Mouse (Mus musculus) ES-E14 (cell line): ENCODE data around the gene Yipf2. TPM values are rescaled to one million over a fixed set of nuclear protein-coding genes. Genes with fewer than 3 reads are reported as not detected.

Experiments used
- DNase-seq: peaks from one replicate; pipeline ENCODE4 v3.0.0-alpha.2; 2013; ENCODE audit warnings: low read depth, low spot score
- H3K27ac ChIP-seq: 2 replicates; pipeline ENCODE4 v1.5.1; 2012; ENCODE audit warnings: low read depth, mild to moderate bottlenecking, low read length, moderate library complexity, mixed read lengths; ENCODE audit not compliant: poor library complexity, insufficient read depth, severe bottlenecking
- H3K36me3 ChIP-seq: 2 replicates; pipeline ENCODE4 v1.6.1; 2012; ENCODE audit warnings: mild to moderate bottlenecking, low read length, moderate library complexity, mixed read lengths; ENCODE audit not compliant: control insufficient read depth, poor library complexity, insufficient read depth, severe bottlenecking
- H3K4me1 ChIP-seq, 2 experiments: fragments of 150-350 bp in 1 of 2; sonication (generic) in 1 of 2; 2 replicates each; pipeline ENCODE4 v1.6.1; 2012; ENCODE audit warnings: low read length in 2 of 2, mild to moderate bottlenecking in 1 of 2, mixed read lengths in 1 of 2; ENCODE audit not compliant: control insufficient read depth in 2 of 2, insufficient read depth in 2 of 2, poor library complexity in 1 of 2
- H3K4me3 ChIP-seq, 2 experiments: fragments of 150-350 bp in 1 of 2; sonication (generic) in 1 of 2; 2 replicates each; pipeline ENCODE4 v1.5.1; 2012; ENCODE audit warnings: low read length in 2 of 2, low read depth in 1 of 2, mild to moderate bottlenecking in 1 of 2, mixed read lengths in 1 of 2; ENCODE audit not compliant: insufficient read depth in 1 of 2, poor library complexity in 1 of 2, severe bottlenecking in 1 of 2
- H3K9ac ChIP-seq: 2 replicates; pipeline ENCODE4 v1.6.1; 2012; ENCODE audit warnings: low read depth, mild to moderate bottlenecking, low read length, mixed read lengths; ENCODE audit not compliant: poor library complexity, insufficient read depth, severe bottlenecking
- H3K9me3 ChIP-seq: fragments of 150-350 bp; sonication (generic); 2 replicates; pipeline ENCODE4 v1.6.1; 2012; ENCODE audit warnings: low read depth, mild to moderate bottlenecking, low read length; ENCODE audit not compliant: control insufficient read depth, insufficient read depth
- CHD2 ChIP-seq: IDR thresholded peaks from 2 replicates; pipeline ENCODE4 v1.6.1; 2014; ENCODE audit warnings: mild to moderate bottlenecking, low read depth, low read length, inconsistent platforms
- HCFC1 ChIP-seq: IDR thresholded peaks from 2 replicates; pipeline ENCODE4 v1.6.1; 2012; ENCODE audit warnings: low read length, inconsistent platforms, borderline replicate concordance; ENCODE audit not compliant: insufficient read depth
- MAFK ChIP-seq: IDR thresholded peaks from 2 replicates; pipeline ENCODE4 v1.6.1; 2014; ENCODE audit warnings: mild to moderate bottlenecking, low read depth, low read length, inconsistent platforms; ENCODE audit not compliant: insufficient read depth
- ZC3H11A ChIP-seq: IDR thresholded peaks from 2 replicates; pipeline ENCODE4 v1.6.1; 2012; ENCODE audit warnings: low read depth, mild to moderate bottlenecking, inconsistent platforms, low read length, borderline replicate concordance
- ZNF384 ChIP-seq: IDR thresholded peaks from 2 replicates; pipeline ENCODE4 v1.6.1; 2012; ENCODE audit warnings: low read depth, low read length, inconsistent platforms
- in situ Hi-C, 2 experiments: fragments of 600-800 bp; cut with MboI; formaldehyde crosslinking; loops; one replicate each; pipeline ENCODE4 v1.15.1; 2025; ENCODE audit warnings: low sequenced_read_pairs in 2 of 2, inconsistent platforms in 1 of 2; ENCODE audit not compliant: unreplicated experiment in 2 of 2
- total RNA-seq: library from RNA; depleted of rRNA; stranded (reverse); fragments of 300-350 nt; gene quantifications from 2 replicates; pipeline ENCODE4 v1.2.3, GENCODE M21; 2012

Gene Yipf2
- total RNA-seq, 1 experiment: 22.8 TPM

- Histone ChIP-seq H3K36me3 (no peaks in the 10 kb centered on the region), H3K4me1 (peaks cover 2 to 4% of the 10 kb centered on the region in 2 experiments; a peak in 2 of 4 replicates), H3K9me3 (no peaks in the 10 kb centered on the region), H3K27ac (peak overlapping the region; percentile 91), H3K9ac (peak overlapping the region; percentile 87), H3K4me3 (peak overlapping the region; percentile 81 to 83)
- in situ Hi-C loops: no loop called here
- no peak for DNase-seq
- TF ChIP-seq ZNF384: no peak
- TF ChIP-seq ZC3H11A: no peak
- TF ChIP-seq HCFC1: no peak
- TF ChIP-seq MAFK: no peak
Measured at GRCm38 (mm10) chr9:21614864-21615616, 22.4 kb upstream of the Yipf2 start.

DNA sequence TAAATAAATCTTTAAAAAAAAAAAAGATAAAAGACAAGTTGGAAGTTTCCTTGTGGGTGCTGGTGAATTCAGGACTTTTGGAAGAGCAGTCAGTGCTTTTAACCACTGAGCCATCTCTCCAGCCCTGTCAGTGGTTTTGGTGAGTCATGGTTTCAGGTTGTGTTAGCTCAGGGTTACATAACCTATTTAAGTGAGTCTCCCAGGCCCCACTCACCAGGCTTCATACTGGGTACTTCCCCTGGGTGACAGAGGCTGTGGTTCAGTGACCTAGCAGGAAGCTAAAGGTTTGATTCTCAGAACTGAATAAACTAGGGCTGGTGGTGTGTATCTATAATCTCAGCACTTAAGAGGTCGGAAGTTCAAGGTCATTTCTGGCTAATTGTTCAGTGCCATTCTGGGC is 17.2 kb upstream of the Yipf2 start:
- TF ChIP-seq ZNF384: no peak
- TF ChIP-seq CHD2: no peak
- TF ChIP-seq HCFC1: no peak
- peaks cover 7 to 11% of the 10 kb centered on the region in 2 experiments for H3K4me1 ChIP-seq
- no peaks in the 10 kb centered on the region for H3K36me3 ChIP-seq
- H3K9ac ChIP-seq: no peak overlapping the region
- in situ Hi-C loops: no loop called here
- no peak overlapping the region for H3K4me3 ChIP-seq
- no peak for DNase-seq
- no peak overlapping the region for H3K27ac ChIP-seq
- no peaks in the 10 kb centered on the region for H3K9me3 ChIP-seq

- TF ChIP-seq ZC3H11A (no peak), CHD2 (no peak), ZNF384 (no peak), HCFC1 (no peak), MAFK (no peak)
- Histone ChIP-seq H3K27ac (no peak overlapping the region), H3K36me3 (no peaks in the 10 kb centered on the region), H3K9ac (no peak overlapping the region), H3K4me3 (no peak overlapping the region), H3K4me1 (peaks cover 2 to 15% of the 10 kb centered on the region in 2 experiments; a peak in 2 of 4 replicates), H3K9me3 (no peaks in the 10 kb centered on the region)
- no peak for DNase-seq
- in situ Hi-C loops: no loop called here
Measured at GRCm38 (mm10) chr9:21606648-21607047, 14.0 kb upstream of the Yipf2 start.

DNA sequence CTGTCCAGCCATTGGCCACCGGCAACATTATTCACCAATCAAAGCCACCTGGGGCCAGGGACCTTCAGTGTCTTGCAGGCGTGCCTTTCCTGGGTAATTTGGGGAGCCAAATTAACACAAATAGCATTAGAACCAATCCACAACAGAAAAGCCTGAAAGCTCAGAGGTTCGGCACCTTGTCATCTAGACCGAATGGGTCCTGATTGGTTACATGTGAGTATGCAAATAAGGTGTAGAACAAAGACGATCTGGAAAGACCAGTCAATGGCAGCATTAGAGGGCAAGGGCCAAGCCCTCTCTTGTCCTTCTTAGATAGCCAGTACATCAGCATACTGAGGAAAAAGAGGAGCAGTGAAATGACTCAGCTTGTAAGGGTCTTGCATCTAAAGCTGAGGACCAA is 13.2 kb upstream of the Yipf2 start:
- Histone ChIP-seq H3K9me3 (no peaks in the 10 kb centered on the region), H3K27ac (no peak overlapping the region), H3K4me1 (peaks cover 2 to 15% of the 10 kb centered on the region in 2 experiments; a peak in 2 of 4 replicates), H3K36me3 (no peaks in the 10 kb centered on the region), H3K9ac (no peak overlapping the region), H3K4me3 (no peak overlapping the region)
- TF ChIP-seq HCFC1 (no peak), MAFK (no peak), ZC3H11A (no peak), CHD2 (no peak), ZNF384 (no peak)
- no peak for DNase-seq
- in situ Hi-C loops: no loop called here

DNA sequence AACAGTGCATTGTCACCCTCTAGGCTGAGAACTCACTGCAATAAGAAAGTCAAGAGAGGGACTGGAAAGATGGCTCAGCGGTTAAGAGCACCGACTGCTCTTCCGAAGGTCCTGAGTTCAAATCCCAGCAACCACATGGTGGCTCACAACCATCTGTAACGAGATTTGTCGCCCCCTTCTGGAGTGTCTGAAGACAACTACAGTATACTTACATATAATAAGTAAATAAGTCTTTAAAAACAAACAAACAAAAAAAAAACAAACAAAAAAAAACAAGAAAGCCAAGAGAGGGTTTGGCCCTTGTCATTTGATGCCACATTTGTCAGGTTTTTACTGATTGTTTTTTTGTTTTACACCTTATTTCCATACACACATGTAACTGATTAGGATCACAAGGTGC is 11.5 kb upstream of the Yipf2 start:
- Histone ChIP-seq H3K4me1 (peaks cover 2 to 15% of the 10 kb centered on the region in 2 experiments; a peak in 2 of 4 replicates), H3K9ac (no peak overlapping the region), H3K9me3 (no peaks in the 10 kb centered on the region), H3K27ac (no peak overlapping the region), H3K4me3 (no peak overlapping the region), H3K36me3 (no peaks in the 10 kb centered on the region)
- TF ChIP-seq ZC3H11A (no peak), CHD2 (no peak), HCFC1 (no peak), MAFK (no peak), ZNF384 (no peak)
- in situ Hi-C loops: no loop called here
- DNase-seq: no peak
